Mouse (Mus musculus) liver, embryonic 14 days (tissue): ENCODE measurements around the gene Glp2r. TPM values are rescaled to one million over a fixed set of nuclear protein-coding genes. Genes with fewer than 3 reads are reported as not detected.

Source experiments
- polyA plus RNA-seq: library from polyadenylated mRNA; depleted of rRNA; stranded (reverse); fragments of >200 nt; gene quantifications from 2 replicates; pipeline ENCODE4 v1.2.3, GENCODE M21; 2012; rRNA removed

The Glp2r gene
- 0.17 and 0.21 TPM in 2 replicates for polyA plus RNA-seq

DNA sequence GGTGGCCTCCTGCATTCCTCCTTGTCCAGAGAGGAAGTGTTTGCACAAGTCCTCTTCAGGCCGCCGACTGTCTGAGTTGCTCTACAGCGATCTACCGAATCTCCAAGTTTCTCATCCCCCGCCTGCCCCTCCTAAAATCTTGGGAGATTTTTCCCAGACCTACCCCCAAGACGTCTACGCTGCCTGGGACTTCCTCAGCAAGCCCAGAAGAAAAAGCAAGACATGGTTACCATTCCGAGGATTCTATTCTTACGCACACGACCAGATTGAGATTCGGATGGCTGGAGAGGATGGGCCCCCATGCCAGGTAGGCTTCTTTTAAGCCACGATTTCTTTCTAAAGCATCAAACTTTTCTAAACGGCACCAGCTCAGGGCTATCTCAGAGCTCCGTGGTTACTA is at the start of gene Glp2r:
TSS of gene Glp2r (minus strand) at position 101 of the 400 bp plus-strand sequence.

DNA sequence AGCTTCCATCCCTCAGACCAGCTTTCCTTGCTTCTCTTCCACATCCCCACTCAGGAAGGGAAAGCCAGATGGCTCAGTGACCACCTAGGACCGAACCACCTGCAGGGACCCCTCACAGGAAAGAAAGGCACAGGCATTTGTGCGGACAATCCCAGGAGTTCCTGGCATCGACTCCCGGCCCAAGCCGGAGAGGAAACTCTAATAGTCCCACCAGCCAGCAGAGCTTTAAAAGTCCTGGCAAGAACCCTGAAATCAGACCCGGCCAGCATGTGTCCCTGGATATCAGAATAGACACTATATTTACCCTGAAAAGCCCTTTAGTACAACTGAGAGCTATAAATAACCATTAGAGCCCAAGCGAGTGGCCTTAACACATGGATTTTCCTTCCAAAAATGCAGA is 27.0 kb upstream of the Glp2r start, which contains the start of gene Dhrs7c:
TSS of gene Dhrs7c (plus strand) at position 257 of the 400 bp plus-strand sequence.

GRCm38 (mm10) chr11:67774379-67774778 is 3.4 kb upstream of the Glp2r start, which contains the start of gene Gsg1l2:
Gene Gsg1l2, plus strand, starts transcription at chr11:67774608.

DNA sequence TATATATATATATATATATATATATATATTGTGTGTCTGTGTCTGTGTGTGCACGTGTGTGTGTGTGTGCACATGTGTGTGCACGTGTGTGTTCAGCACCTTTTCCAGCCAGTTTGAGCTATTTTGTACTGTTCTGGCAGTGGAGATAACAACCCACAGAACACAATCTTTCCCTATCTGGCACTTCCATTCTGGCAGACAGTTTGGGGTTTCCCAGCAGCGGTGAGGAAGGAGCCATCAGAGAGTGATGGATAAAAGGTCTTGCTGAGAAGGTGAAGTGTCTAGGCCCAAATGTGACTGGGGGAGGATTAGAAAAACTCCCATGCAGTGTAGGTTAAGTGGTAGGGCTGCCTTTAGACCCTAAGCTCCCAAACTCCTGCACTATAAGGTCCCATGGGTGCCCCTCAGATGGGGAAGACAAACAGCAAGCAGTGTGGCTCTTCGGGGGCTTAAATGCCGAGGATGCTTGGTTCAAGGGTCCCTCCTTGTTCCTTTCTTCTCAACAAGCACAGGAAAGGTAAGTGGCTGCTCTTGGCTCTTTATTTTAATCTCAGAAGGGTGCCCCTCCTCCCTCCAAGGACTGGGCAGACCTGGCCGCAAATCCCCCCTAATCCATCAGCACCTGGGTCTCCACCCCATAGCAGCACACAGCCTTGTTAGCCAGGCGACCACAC is 76.1 kb downstream of the Glp2r start, which contains the start of gene Rcvrn:
TSS of gene Rcvrn (plus strand) at position 624 of the 674 bp plus-strand sequence.

Other genes starting within 250 kb of the Glp2r start
- gene Rcvrn, start 75.8 kb downstream of the Glp2r start, polyA plus RNA-seq: 0.02 TPM in 1 of 2 replicates, not detected in the other
- not detected in 2 replicates for gene Gsg1l2, start 3.5 kb upstream of the Glp2r start, polyA plus RNA-seq
- gene Dhrs7c, start 27.0 kb upstream of the Glp2r start, polyA plus RNA-seq: 0.33 TPM in 1 of 2 replicates, not detected in the other
- 0.02 and 0.05 TPM in 2 replicates for gene Usp43, start 151.0 kb upstream of the Glp2r start, polyA plus RNA-seq
- gene Cfap52, start 194.5 kb upstream of the Glp2r start, polyA plus RNA-seq: 0.02 TPM in 1 of 2 replicates, not detected in the other
- gene Stx8, start 195.0 kb upstream of the Glp2r start, polyA plus RNA-seq: 9.1 and 9.9 TPM in 2 replicates